Mouse (Mus musculus): ENCODE results near the gene Prrx1. TPM values are rescaled to one million over a fixed set of nuclear protein-coding genes. Genes with fewer than 3 reads are reported as not detected.

Gene Prrx1
- polyA plus RNA-seq (2015; fragmentation: Nextera tagmentation; extraction: Ambion mirVana) = 9.3 and 11.1 TPM in 2 replicates

DNA sequence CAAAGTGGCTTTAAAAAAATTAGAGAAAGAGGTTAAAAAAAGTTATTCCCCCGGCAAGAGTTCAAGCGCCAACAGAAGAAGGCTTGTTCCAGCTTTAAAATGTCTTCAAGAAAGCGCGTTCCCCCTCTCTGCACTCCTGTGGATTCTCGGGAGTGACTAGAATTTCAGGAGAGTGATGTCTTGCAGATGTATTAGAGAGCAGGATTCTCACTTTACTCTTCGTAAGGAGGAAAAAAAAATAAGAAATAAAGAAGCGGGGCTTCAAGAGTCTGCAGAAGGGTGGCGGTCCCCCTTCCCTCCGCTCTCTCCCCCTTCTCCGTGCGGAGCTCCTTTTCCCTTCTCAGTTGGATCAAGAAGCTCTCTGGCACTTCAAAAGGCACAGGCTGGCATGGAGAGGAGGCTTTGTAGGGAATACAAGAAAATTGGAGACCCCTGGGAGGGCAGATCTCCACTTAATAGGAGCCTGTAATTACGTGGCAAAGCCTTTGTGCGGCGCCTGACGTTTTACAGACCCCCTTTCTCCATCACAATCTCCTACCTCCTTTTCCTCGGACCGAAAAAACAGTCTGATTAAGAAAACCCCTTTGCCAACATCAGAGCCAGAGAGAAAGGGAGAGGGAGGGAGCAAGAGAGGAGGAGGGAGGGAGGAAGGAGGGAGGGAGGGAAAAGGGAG, at the start of gene Prrx1:
Prrx1 (minus strand) TSS at position 610 of the 673 bp plus-strand sequence.
- Histone ChIP-seq H3K4me2 (ENCODE audit: low read depth, low read length) (peak within 1 kb of the TSS; percentile 92), H3K4me3 (ENCODE audit: low read length) (peak within 1 kb of the TSS; percentile 70), H3K9ac (ENCODE audit: low read length) (peak within 1 kb of the TSS; percentile 83), H3K36me3 (ENCODE audit: control insufficient read depth, insufficient read depth) (no peaks in the 10 kb centered on the region), H3K4me1 (ENCODE audit: control insufficient read depth, insufficient read depth, low read length) (peaks cover 10% of the 10 kb centered on the region; the same call in 1 of the 2 replicates), H3K9me3 (replicated peaks; ENCODE audit: control insufficient read depth, low read length) (no peaks in the 10 kb centered on the region), H3K27ac (ENCODE audit: low read length) (peak within 1 kb of the TSS; percentile 76), H3K27me3 (ENCODE audit: control insufficient read depth, insufficient read depth, low read length) (peaks cover 40% of the 10 kb centered on the region)
- 0 out of 2 replicates have a peak, but pooled peaks have one; percentile 8 for ATAC-seq (replicated peaks; ENCODE audit: extremely low read depth, insufficient read depth, low FRiP score)
- 2% methylated on average over 17 of the region's 17 CpGs for WGBS

DNA sequence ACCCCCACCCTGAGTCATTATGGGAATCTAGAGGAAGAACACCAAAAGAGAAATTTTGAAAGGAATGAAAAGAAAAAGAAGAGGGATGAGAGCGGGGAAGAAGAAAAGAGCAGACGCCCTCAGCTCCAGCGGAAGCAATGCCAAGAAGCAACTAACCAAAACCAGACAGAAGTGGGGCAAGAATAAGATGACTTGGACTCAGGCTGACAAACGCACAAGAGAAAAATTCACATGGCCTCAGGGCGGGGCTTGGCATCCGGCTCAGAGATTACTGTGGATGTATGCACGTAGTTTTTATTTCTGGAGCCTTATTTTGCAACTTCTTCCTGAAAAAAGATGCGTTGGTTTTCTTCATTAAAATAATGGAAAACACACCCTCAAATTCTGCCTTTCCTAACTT, 48.7 kb upstream of the Prrx1 start:
- Histone ChIP-seq H3K9ac (ENCODE audit: low read length) (no peak overlapping the region), H3K4me1 (ENCODE audit: control insufficient read depth, insufficient read depth, low read length) (peaks cover 6% of the 10 kb centered on the region; the same call in 1 of the 2 replicates), H3K27me3 (ENCODE audit: control insufficient read depth, insufficient read depth, low read length) (no peaks in the 10 kb centered on the region), H3K36me3 (ENCODE audit: control insufficient read depth, insufficient read depth) (no peaks in the 10 kb centered on the region), H3K27ac (ENCODE audit: low read length) (peak overlapping the region; percentile 78), H3K4me2 (ENCODE audit: low read depth, low read length) (peak overlapping the region; percentile 21; the same call in 1 of the 2 replicates), H3K9me3 (replicated peaks; ENCODE audit: control insufficient read depth, low read length) (no peaks in the 10 kb centered on the region), H3K4me3 (ENCODE audit: low read length) (no peak overlapping the region)
- WGBS = 70% methylated on average over 8 of the region's 8 CpGs
- no peak for ATAC-seq (replicated peaks; ENCODE audit: extremely low read depth, insufficient read depth, low FRiP score)

DNA sequence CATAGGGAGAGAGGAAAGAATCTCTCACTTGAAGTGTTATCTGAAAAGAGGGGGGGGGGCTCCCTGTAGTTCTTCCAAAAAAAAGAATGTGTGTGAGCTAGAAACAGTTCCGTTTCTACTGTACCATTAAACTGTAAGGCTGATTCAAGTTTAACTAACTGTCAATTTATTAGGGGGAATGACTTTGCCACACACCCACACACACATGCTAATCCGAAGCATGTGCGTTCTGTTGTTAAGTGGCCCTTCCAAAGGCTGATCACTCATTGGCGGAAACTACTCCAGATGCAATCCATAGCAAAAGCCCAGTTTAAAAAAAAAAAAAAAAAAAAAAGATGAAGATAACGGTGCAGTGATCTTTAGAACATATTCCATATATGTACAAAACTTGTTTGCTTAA, 47.9 kb upstream of the Prrx1 start:
- ATAC-seq (replicated peaks; ENCODE audit: extremely low read depth, insufficient read depth, low FRiP score) = peak; percentile 28; the same call in 1 of the 2 replicates
- H3K27ac ChIP-seq (ENCODE audit: low read length) = peak overlapping the region; percentile 66
- no peaks in the 10 kb centered on the region for H3K9me3 ChIP-seq (replicated peaks; ENCODE audit: control insufficient read depth, low read length)
- H3K9ac ChIP-seq (ENCODE audit: low read length) = no peak overlapping the region
- peaks cover 6% of the 10 kb centered on the region; the same call in 1 of the 2 replicates for H3K4me1 ChIP-seq (ENCODE audit: control insufficient read depth, insufficient read depth, low read length)
- H3K27me3 ChIP-seq (ENCODE audit: control insufficient read depth, insufficient read depth, low read length) = no peaks in the 10 kb centered on the region
- WGBS = 45% methylated on average over 5 of the region's 5 CpGs
- H3K4me3 ChIP-seq (ENCODE audit: low read length) = no peak overlapping the region
- no peaks in the 10 kb centered on the region for H3K36me3 ChIP-seq (ENCODE audit: control insufficient read depth, insufficient read depth)
- H3K4me2 ChIP-seq (ENCODE audit: low read depth, low read length) = peak overlapping the region; percentile 29; the same call in 1 of the 2 replicates

- ATAC-seq (replicated peaks; ENCODE audit: extremely low read depth, insufficient read depth, low FRiP score) = no peak
- no peaks in the 10 kb centered on the region for H3K9me3 ChIP-seq (replicated peaks; ENCODE audit: control insufficient read depth, low read length)
- H3K4me3 ChIP-seq (ENCODE audit: low read length) = no peak overlapping the region
- 24% methylated on average over 6 of the region's 6 CpGs for WGBS
- peak overlapping the region; percentile 66 for H3K27ac ChIP-seq (ENCODE audit: low read length)
- H3K4me2 ChIP-seq (ENCODE audit: low read depth, low read length) = peak overlapping the region; percentile 29; the same call in 1 of the 2 replicates
- H3K27me3 ChIP-seq (ENCODE audit: control insufficient read depth, insufficient read depth, low read length) = no peaks in the 10 kb centered on the region
- H3K36me3 ChIP-seq (ENCODE audit: control insufficient read depth, insufficient read depth) = no peaks in the 10 kb centered on the region
- peaks cover 6% of the 10 kb centered on the region; the same call in 1 of the 2 replicates for H3K4me1 ChIP-seq (ENCODE audit: control insufficient read depth, insufficient read depth, low read length)
- H3K9ac ChIP-seq (ENCODE audit: low read length) = no peak overlapping the region; the same call in 1 of the 2 replicates
Observed at GRCm38 (mm10) chr1:163360796-163361195, 47.3 kb upstream of the Prrx1 start.

DNA sequence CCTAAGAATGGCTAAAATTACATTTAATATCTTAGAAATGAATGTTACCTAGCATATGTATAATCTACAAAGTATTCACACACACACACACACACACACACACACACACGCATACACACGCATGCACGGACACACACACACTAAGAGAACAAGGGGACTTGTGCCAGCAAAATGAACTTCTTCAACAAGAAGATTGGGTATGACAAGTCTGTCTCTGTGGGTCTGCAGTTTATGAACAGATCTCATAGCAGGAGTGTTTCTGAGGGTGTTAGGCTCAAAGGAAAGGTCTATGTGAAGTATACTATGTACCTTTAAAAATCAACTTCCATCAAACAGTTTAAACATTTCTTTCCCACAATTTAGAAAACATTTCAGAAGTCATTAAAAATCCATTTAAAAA, 46.0 kb upstream of the Prrx1 start:
- no peak overlapping the region for H3K4me2 ChIP-seq (ENCODE audit: low read depth, low read length)

DNA sequence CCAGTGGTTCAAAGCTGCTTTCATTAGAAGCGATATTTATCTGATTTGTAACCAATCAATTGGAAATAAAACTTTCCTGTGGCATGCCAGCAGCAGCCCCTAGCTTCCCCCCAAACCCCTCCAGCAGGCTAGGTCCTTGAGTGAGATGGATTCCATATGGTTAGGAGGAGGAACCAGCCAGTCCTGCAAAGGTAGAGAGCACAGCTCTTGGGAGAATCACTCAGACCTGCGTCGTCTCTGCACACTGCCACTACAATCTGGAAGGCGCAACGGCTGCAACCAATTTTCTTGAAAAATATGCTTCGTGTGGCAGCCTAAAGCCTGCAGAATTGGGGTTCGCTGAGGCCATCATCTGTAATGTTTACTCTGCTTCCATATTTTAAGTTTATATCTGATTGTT, 44.7 kb upstream of the Prrx1 start:
- Histone ChIP-seq H3K4me3 (ENCODE audit: low read length) (no peak overlapping the region), H3K9ac (ENCODE audit: low read length) (no peak overlapping the region), H3K27ac (ENCODE audit: low read length) (no peak overlapping the region), H3K9me3 (replicated peaks; ENCODE audit: control insufficient read depth, low read length) (no peaks in the 10 kb centered on the region), H3K27me3 (ENCODE audit: control insufficient read depth, insufficient read depth, low read length) (no peaks in the 10 kb centered on the region), H3K4me2 (ENCODE audit: low read depth, low read length) (no peak overlapping the region), H3K4me1 (ENCODE audit: control insufficient read depth, insufficient read depth, low read length) (peaks cover 6% of the 10 kb centered on the region; the same call in 1 of the 2 replicates), H3K36me3 (ENCODE audit: control insufficient read depth, insufficient read depth) (no peaks in the 10 kb centered on the region)
- no peak for ATAC-seq (replicated peaks; ENCODE audit: extremely low read depth, insufficient read depth, low FRiP score)
- 53% methylated on average over 7 of the region's 7 CpGs for WGBS

More for the DNA sequence above, 46.0 kb upstream of the Prrx1 start:
- H3K9ac ChIP-seq (ENCODE audit: low read length) = no peak overlapping the region
- H3K4me3 ChIP-seq (ENCODE audit: low read length) = no peak overlapping the region
- peaks cover 6% of the 10 kb centered on the region; the same call in 1 of the 2 replicates for H3K4me1 ChIP-seq (ENCODE audit: control insufficient read depth, insufficient read depth, low read length)
- no peaks in the 10 kb centered on the region for H3K9me3 ChIP-seq (replicated peaks; ENCODE audit: control insufficient read depth, low read length)
- ATAC-seq (replicated peaks; ENCODE audit: extremely low read depth, insufficient read depth, low FRiP score) = no peak
- 84% methylated on average over 3 of the region's 3 CpGs for WGBS
- no peak overlapping the region for H3K27ac ChIP-seq (ENCODE audit: low read length)
- no peaks in the 10 kb centered on the region for H3K27me3 ChIP-seq (ENCODE audit: control insufficient read depth, insufficient read depth, low read length)
- no peaks in the 10 kb centered on the region for H3K36me3 ChIP-seq (ENCODE audit: control insufficient read depth, insufficient read depth)

DNA sequence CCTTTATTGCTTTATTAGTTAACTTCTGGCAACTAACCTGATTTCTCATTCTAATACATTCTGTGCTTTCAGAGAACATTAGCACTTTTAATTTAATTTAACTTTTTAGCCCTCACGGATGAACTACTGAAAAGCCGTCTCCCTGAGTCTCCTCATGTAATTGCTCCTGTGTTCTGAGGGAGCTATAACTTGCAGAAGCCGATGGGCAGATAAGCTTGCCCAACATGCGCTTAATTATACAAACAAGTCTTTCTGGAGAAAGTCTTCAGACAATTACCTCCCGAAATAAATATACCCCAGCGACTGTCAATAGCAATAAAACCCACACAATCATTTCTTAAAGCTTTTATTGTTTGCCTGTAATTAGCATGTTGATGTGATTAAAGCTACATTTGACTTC, 44.2 kb upstream of the Prrx1 start:
- H3K27me3 ChIP-seq (ENCODE audit: control insufficient read depth, insufficient read depth, low read length) = no peaks in the 10 kb centered on the region
- H3K4me2 ChIP-seq (ENCODE audit: low read depth, low read length) = no peak overlapping the region
- no peaks in the 10 kb centered on the region for H3K36me3 ChIP-seq (ENCODE audit: control insufficient read depth, insufficient read depth)
- WGBS = 63% methylated on average over 6 of the region's 6 CpGs
- ATAC-seq (replicated peaks; ENCODE audit: extremely low read depth, insufficient read depth, low FRiP score) = no peak
- no peaks in the 10 kb centered on the region for H3K9me3 ChIP-seq (replicated peaks; ENCODE audit: control insufficient read depth, low read length)
- H3K9ac ChIP-seq (ENCODE audit: low read length) = no peak overlapping the region
- no peak overlapping the region for H3K27ac ChIP-seq (ENCODE audit: low read length)
- no peak overlapping the region for H3K4me3 ChIP-seq (ENCODE audit: low read length)
- peaks cover 6% of the 10 kb centered on the region; the same call in 1 of the 2 replicates for H3K4me1 ChIP-seq (ENCODE audit: control insufficient read depth, insufficient read depth, low read length)

GRCm38 (mm10) chr1:163356167-163356566, 42.7 kb upstream of the Prrx1 start:
- H3K27me3 ChIP-seq (ENCODE audit: control insufficient read depth, insufficient read depth, low read length) = no peaks in the 10 kb centered on the region
- H3K36me3 ChIP-seq (ENCODE audit: control insufficient read depth, insufficient read depth) = no peaks in the 10 kb centered on the region
- H3K4me1 ChIP-seq (ENCODE audit: control insufficient read depth, insufficient read depth, low read length) = peaks cover 5% of the 10 kb centered on the region; the same call in 1 of the 2 replicates
- H3K9ac ChIP-seq (ENCODE audit: low read length) = no peak overlapping the region
- WGBS = 69% methylated on average over 4 of the region's 4 CpGs
- H3K9me3 ChIP-seq (replicated peaks; ENCODE audit: control insufficient read depth, low read length) = no peaks in the 10 kb centered on the region
- no peak overlapping the region for H3K27ac ChIP-seq (ENCODE audit: low read length)
- H3K4me2 ChIP-seq (ENCODE audit: low read depth, low read length) = no peak overlapping the region
- H3K4me3 ChIP-seq (ENCODE audit: low read length) = no peak overlapping the region
- no peak for ATAC-seq (replicated peaks; ENCODE audit: extremely low read depth, insufficient read depth, low FRiP score)

- Histone ChIP-seq H3K4me1 (ENCODE audit: control insufficient read depth, insufficient read depth, low read length) (peaks cover under 1% of the 10 kb centered on the region; the same call in 1 of the 2 replicates), H3K36me3 (ENCODE audit: control insufficient read depth, insufficient read depth) (no peaks in the 10 kb centered on the region), H3K4me2 (ENCODE audit: low read depth, low read length) (no peak overlapping the region), H3K27me3 (ENCODE audit: control insufficient read depth, insufficient read depth, low read length) (no peaks in the 10 kb centered on the region), H3K27ac (ENCODE audit: low read length) (no peak overlapping the region), H3K4me3 (ENCODE audit: low read length) (no peak overlapping the region), H3K9ac (ENCODE audit: low read length) (no peak overlapping the region), H3K9me3 (replicated peaks; ENCODE audit: control insufficient read depth, low read length) (no peaks in the 10 kb centered on the region)
- no peak for ATAC-seq (replicated peaks; ENCODE audit: extremely low read depth, insufficient read depth, low FRiP score)
- 35% methylated on average over 3 of the region's 3 CpGs for WGBS
Observed at GRCm38 (mm10) chr1:163355626-163356156, 42.2 kb upstream of the Prrx1 start.
